Mouse (Mus musculus) urinary bladder, postnatal 14 days (tissue): ENCODE data around the gene Ubxn6.

Experiments used
- DNase-seq: peaks from one replicate; pipeline ENCODE4 v3.0.0; 2021; ENCODE audit warnings: low spot score

Gene Ubxn6

DNA sequence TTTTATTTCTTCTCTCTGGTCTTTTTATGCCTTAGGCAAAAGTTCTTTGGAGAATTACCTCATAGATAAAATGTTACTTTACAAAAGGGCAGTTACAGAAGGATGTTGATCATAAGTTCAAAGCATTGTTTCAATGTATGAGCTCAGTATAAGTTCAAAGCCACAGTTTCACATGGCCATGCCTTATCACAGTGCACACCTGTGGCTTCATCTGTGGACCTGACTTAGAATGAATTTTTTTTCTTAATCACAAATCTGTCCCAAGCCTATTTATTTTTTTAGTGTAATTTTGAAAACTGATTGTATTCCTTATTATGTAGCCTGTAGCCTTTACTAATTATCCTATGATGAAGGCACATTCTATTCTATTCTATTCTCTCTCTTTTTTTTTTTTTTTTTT is 19.9 kb downstream of the Ubxn6 start:
- DNase-seq, result no peak

DNA sequence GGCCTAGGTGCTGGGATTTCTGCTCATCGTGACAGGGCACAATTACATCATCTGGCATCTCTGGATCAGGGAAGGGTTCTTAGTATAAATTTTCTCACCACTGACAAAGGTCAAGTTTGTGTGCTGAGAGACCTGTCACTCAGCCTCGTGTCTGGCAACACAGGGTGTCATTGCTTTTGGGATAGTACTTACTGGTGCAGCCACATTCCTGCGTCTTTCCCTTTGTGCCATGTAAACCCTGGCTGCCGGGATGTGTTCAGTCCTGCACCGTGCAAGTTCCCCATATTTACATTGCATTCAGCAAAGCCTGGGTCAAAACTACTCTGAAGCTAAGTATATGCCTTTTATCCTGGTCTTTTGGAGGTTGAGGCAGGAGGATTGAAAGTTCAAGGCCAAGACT is 23.5 kb downstream of the Ubxn6 start:
- DNase-seq, result peak; percentile 45

DNA sequence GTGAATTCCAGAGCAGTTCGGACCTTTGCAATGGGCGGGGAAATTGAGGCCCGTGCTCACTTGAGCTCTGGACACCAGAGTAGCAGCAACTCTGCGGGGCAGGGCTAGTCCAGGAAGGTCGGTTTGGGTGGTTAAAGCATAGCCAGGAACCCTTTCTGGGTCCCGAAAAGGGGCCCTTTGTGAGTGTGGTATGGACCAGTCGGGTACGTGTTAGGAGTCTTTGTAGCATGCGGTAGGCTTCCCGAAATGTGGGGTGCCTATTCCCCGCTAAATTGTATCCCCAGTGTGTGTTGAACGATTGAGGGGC is 34.0 kb downstream of the Ubxn6 start:
- no peak for DNase-seq

DNA sequence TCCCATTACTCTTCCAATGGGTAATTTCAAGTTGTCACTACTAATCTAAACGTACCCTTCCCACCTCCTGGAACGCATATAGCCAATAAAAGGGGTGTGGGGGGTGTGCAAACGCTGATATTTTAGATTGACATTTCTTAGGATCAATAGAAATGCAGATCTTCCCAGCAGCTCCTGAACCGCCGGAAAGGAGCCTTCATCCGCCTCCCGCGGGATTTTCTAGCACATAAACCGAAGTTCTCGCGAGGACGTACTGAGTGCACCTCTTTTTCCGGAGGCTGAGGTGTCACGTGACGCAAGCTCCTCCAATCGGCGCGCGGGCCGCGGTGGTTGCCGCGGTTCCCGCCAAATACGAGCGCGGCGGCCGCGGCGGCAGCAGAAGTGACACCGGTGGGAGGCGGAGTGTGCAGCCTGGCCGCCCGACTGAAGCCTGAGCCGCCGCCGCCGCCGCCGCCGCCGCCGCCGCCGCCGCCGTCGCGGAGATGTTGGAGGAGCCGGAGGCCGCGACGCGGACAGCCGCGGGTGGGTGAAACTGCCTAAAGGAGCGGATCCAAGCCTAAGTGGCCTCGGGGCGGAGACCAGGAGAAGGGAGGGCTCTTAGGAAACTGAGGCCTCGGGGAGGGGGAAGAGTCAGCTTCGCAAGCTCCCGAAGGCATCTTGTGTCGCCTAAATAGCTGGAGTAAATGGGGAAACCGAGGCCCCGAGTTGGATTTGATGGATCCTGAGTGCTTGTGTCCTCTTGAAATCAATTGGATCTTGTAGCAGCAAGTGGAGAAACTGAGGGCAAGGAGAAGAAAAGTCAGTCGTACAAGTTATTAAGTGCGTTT is 34.6 kb downstream of the Ubxn6 start, which contains the start of gene Chaf1a:
Gene Chaf1a (plus strand): TSS at position 410 of the 827 bp plus-strand sequence.
- peak; percentile 99 for DNase-seq

DNA sequence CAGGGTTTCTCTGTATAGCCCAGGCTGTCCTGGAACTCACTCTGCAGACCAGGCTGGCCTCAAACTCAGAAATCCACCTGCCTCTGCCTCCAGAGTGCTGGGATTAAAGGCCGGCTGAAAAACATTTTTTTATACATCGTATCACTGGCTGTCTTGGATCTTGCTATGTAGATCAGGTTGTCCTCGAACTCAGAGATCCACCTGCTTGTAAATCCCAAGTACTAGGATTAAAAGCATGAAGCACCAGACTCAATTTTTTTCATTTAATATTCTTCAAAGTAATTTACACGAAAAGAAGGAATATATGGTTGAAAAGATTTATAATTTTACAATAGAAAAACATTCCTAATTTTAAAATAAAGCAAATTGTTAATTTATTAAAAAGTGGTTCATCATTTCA is 35.5 kb downstream of the Ubxn6 start:
- no peak for DNase-seq

DNA sequence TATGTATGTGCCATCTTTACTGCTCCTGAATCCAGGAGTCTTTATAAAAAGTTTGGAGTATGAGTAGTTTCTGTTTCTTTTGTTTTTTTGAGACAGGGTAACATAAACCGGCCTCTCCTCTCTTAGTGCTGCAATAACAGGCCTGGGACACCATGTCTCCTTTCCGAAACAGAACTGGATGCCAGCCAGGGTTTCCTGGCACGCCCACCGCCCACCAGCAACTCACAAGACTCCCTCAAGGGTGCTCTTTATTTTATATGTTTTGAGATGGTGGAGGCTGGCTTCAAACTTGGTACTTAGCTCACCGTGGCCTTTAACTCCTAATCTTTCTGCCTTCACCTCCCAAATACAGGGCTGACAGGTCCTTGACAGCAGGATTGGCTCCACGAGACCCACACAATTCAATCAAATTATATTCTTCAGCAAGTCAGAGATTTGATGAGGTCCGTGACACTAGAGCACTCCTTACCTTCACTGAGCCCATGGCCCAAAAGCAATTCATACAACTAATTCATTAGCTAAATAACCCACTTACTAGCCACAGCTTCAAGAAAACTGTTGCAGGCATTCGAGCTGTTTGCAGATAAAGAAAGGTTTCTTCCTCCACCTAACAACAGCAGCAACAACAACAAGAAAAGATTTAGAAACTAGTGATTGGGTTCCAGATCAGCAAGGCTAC is 36.1 kb downstream of the Ubxn6 start:
- DNase-seq, result no peak

DNA sequence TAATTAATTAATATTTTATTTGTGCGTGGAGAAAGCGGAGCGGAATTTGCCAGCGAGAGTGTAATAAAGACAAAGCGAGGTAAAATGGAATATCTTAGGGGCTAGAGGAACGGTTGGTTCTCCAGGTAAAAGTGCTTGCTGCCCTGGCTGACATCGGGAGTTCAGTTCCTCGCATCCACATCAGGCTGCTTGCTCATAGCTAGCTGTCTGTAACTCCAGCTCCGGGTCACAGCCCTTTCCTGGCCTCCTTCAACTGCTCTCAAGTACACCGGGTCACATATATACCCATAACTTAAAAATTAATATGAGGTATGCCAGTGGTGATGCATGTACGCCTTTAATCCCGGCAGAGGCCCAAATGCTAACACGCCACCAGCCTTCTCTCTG is 37.9 kb downstream of the Ubxn6 start:
- DNase-seq, result no peak

DNA sequence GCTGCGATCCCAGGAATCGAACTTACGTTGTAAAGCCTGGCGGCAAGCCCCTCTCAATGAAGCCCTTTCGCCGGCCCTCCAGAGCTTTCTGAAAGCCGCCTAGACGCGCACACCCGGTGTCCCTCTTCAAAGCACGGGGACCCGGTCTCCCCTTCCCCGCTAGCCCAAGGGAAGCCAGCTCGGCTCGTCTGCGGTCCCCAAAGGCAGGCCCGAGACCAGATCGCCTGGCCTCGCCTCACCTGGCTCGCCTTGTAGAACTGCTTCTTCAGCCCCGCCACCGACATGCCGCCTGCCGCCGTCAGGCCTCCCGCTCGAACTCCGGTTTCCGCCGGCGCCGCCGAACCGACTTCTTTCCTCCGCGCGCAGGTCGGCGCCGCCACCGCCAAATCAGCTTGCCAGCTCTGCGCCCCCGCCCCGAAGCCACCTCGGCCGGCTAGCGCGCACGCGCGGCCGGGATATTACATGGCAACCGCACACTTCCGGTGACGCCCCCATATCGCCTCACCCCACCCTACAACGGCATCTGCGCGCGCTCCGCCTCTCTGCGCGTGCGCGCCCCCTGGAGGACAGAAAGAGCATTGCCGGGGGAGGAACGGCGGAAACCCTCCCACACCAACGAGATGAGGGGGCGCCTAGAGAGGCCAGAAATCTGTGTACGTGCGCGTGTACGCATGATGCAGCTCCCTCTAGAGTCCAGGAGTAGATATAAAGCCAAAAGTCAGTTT is 38.5 kb downstream of the Ubxn6 start, which contains the start of gene Sh3gl1:
Gene Sh3gl1 (minus strand): TSS at position 460 of the 725 bp plus-strand sequence.
- DNase-seq, result peak; percentile 99

DNA sequence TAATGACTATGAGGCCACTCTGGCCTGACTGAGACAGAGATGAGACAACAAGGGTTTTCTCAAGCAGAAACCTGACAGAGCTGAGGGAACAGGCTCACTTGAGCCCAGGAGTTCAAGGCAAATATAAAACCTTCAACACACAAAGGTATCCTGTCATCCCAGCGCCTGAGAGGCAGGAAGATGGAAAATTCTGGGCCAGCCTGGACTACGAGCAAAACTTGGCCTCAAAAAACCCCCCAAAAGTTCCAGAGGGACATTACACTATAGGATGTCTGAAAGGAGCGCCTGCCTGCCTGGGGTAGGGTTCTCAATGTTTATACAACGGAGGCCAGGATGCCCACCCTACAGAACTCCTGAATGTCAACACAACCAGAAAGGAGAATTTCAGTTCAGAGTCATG is 39.6 kb downstream of the Ubxn6 start:
- DNase-seq, result no peak

DNA sequence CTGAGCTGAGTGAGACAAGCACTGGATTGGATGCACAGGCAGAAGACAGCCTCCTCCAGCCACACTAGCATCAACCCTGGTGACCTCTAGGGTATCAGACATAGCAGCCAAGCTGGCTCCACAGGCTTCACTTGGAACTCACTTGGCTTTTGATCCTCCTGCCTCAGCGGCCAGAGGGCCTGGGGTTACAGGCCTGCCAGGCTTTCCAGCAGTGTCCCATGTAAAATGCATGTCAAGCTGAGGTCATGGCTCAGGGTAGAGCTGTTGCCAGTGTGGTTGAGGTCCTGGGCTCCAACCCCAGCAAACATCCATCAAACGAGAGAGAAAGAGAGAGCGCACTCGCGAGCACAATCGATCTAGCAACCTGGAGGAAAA is 40.1 kb downstream of the Ubxn6 start:
- DNase-seq, result no peak

DNA sequence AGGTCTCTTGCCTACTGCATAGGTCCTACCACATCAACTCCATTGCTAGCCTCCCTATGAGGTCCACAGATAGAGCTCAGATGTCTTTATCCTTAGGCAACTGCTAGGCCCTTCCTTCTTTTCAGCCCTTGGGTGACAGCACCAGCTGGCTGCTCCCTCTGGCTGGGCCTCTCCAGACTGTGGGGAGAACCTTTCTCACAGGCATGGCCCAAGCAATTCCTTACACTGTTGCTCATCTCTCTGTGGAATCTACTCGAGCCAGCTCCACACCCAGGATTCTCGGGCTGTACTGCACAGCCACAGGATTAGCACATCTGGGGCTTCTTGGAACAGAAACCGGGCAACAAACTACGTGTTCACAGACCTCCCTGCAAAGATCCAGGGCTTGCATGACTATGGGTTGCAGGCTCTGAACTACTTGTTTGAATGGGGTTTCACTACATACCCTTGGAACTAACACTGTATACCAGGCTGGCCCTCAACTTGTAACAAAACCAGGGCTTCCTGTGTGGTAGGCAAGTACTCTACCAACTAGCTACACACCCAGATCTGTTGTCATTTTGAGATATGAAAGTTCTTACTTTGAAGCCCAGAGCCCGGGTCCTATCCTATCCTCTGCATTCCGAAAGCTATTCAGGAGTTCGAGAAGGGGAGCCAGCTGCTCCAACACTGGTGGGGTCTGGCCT is 40.6 kb downstream of the Ubxn6 start:
- peak; percentile 37 for DNase-seq

DNA sequence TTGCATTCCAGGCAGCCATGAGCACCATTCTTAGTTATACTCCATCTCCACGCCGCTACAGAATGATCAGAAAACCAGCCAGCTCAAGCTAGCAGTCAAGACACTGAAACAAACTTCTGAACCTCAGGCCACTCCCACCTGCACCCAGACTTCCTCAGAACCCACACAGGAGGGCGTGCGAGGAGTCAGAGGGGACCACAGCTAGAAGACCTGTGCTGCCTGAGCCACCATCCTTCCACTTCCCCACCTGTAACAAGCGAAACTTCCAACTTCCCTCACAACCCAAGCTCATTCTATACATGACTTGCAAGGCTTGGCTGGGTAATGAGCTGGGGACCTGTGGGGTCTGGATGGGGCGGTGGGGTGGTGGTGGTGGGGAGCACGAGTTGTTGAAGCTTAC is 42.0 kb downstream of the Ubxn6 start:
- DNase-seq, result no peak

DNA sequence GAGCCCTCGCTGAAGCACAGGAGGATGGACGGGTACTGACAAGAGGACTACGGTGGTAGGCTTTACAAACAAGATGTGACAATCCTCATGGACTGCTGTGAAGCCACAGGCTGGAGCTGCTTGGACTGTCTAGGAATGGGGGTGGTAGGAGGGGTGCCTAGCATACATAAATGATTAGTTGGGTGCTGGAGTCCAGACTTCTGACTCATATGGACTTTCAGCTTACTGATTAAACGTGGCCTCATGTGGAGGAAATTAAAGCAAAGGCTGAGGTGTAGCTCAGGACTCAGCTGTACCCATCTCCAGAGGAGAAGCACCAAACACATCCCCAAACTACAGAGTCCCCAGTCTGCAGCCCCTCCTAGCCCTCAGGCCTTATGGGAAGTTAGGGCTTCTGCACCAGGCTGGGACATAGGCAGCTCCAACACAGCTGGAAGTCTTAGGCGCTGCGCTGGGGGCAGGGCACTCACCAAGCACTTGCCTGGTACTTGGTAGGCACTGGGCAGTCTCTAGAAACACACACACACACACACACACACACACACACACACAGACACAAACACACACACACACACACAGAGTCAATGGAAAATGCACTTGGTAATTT is 42.6 kb downstream of the Ubxn6 start:
- DNase-seq, result no peak

DNA sequence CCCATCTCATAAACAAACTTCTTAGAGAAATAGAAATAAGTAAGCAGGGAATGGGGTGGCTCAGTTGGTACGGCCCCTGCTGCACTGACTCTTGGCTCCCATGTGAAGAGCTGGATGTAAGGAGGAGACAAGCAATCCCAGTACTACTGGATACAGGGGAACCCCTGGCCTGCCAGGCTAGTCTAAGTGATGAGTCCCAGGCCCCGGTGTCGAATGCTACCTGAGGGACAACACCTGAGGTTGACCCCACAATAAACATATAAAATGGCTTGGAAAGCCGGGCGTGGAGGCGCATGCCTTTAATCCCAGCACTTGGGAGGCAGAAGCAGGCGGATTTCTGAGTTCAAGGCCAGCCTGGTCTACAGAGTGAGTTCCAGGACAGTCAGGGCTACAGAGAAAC is 43.4 kb downstream of the Ubxn6 start:
- DNase-seq, result no peak

DNA sequence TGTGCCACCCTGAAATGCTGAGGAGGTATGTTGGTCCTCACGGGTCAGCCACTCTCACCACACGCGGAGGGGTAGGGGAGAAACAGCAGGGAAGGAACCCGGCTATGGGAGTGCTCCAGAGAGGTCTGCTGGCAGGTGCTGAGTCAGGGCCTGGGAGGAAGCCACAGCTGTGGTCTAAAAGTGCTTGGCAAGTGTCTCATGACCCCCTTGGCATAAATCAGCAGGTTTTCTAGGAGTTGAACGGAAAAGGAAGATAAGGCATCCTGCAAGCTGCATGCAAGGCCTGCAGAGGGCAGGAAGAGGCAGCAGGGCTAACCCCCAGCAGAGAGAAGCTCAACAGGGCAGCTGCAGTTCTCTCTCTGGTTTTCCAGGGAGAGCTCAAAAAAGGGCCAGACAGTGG is 43.9 kb downstream of the Ubxn6 start:
- DNase-seq, result no peak

DNA sequence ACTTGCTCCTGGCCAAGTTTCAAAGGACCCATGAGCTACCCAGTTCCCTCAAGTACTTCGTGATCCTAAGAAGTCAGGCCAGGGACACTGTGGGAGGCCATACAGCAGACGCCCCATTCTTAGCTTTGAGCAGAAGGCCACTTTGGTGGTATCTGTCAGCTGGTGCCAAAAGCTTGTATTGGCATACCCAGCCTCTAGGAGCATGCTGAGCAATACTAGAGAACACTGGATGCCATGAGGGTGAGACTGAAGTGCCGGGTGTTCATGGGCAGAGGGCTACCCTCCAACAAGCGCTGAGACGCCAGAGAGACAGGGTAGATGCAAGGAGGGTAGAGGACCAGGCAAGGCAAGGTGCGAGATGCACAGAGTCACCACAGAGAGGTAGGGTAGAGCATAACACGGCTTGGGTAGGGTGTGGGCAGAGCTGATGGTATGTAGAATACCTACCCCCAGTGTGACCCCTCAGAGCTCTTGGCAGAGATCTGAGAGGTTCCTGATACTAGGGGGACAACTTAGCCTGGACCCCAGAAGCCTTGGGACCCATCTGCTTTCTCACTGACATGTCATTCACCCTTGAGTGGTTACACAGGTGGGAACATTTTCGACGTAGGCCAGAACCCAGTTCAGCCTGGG is 44.5 kb downstream of the Ubxn6 start:
- no peak for DNase-seq

DNA sequence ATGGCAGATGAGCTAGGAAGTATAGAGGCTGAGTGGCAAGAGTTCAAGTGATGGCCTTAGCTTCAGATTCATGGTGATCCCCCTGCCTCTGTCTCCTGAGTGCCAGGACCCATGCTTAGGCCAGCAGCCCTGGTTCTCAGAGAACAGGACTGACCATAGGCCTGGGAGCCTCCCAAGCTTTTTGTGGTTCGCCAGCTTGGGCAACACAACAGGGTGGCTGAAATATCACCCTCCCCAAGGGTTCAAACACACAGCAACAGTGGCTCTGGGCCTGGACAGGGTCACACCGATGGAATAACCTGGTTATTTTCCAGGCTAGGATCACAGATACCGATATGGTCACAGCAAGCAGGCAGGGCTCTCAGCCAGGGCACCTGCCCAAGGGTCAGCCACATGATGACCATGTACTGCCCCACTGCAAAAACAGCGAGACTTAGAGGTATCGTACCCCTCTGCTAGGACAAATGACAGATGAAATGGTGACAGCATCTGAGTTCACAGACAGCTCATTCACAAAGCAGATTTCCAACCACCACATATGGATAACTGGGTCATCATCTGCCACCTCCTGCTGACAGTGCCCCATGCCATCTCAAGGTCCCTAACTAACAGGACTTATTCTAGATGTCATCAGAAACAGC is 46.9 kb downstream of the Ubxn6 start:
- no peak for DNase-seq

DNA sequence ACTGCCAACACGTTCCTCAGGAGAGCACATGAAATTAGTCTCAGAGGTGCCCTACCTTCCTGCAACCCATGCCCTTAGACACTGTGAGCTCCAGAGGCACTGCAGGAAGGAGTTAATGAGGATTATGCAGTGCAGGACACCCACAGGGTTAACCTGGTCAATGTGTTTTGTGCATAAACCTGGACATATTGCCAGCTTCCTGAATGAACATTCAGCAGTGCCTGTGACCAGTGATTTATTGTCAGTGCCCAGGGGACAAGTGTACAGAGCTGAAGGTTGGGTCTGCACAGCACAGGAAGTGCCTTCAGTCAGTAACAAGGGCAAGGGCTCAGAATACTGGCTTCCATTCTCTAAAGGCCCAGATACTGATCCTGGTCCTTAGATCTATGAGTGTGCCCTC is 47.9 kb downstream of the Ubxn6 start:
- no peak for DNase-seq

DNA sequence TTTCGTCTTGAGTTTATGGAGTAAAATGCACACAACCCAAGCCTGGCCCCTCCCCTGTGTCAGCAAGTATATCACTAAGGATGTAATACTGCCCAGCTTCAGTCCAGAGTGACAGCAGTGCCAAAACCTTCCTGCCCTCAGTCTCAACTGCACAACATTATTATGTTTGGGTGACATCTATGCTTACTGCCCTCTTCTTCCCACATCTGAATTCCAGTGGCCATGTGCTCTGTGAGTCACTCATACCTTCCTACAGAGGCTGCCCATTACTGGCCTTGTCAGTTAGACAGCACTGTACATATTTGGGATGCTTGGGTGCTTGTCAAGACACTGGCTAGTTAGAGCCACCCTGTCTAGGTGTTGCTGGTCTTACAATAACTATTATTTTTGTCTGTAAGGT is 48.5 kb downstream of the Ubxn6 start:
- no peak for DNase-seq

DNA sequence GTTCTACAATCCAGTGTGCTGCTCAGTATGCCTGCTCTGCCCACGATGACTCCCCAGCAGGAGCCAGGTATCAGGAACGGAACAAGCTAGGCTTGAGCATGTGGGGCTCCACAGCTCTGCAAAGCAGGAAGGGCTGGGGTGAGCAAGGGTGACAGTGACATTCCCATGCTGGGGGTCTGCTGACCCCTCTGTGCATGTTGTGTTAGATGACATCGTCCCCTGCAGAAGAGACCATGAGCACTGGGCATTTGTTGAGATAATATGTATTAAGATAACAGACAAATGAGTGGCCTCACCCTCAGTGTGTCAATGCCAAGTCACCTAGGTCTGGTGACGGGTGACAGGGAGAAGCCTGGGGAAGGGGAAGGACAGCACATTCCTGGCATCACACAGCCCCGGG is 49.9 kb downstream of the Ubxn6 start:
- no peak for DNase-seq

DNA sequence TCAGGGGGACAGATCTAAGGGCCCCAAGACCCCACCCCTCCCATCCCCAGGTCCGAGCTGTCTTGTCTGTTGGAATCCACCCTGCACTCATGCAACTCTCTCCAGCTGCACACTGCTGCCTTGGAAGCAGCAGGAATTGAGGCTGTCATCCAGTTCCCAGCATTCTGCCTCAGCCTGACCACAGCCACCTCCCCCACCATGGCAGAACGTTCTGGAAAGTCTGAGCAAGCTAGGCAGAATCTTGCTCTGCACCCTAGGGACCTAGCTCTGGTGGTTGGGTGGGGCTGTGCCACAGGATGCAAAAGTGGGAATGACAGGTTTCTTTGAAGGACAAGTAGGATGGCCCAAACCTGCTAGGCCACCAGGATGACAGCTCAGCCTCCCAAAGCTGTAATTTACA is 50.4 kb downstream of the Ubxn6 start:
- no peak for DNase-seq
